Mouse (Mus musculus) brain, embryonic 18.5 days (tissue): ENCODE results near the gene Olfr538.
"Not testable (repeated sequence)": the region's sequence is repeated elsewhere in the genome, so short reads cannot be mapped to it uniquely, and the experiment has no call there.

Experiments used
- DNase-seq: peaks from one replicate; pipeline ENCODE4 v3.0.0-alpha.2; 2012; ENCODE audit warnings: low read depth, low spot score

Gene Olfr538

GRCm38 (mm10) chr7:140567586-140567985 lies at the start of gene Olfr538:
Olfr538 (plus strand) TSS chr7:140567886.
- DNase-seq, result no peak

GRCm38 (mm10) chr7:140539746-140540145 lies 27.9 kb upstream of the Olfr538 start:
- DNase-seq, result no peak

- DNase-seq, result not testable (repeated sequence)
Observed at GRCm38 (mm10) chr7:140600969-140601368, 33.3 kb downstream of the Olfr538 start, which contains the start of gene Olfr46. Olfr46 (plus strand) TSS chr7:140601269.
